Mouse (Mus musculus): ENCODE measurements around the gene Mllt3.
"Not testable (repeated sequence)": the region's sequence is repeated elsewhere in the genome, so short reads cannot be mapped to it uniquely, and the experiment has no call there.

Mllt3 gene

GRCm38 (mm10) chr4:88015261-88015660 lies 17.9 kb downstream of the Mllt3 start:
- CTCF ChIA-PET = interaction anchor here (0.9 kb wide), 1 partner anchor 9 kb away, joined by 3 read pairs; no protein-coding TSS in a partner anchor

DNA sequence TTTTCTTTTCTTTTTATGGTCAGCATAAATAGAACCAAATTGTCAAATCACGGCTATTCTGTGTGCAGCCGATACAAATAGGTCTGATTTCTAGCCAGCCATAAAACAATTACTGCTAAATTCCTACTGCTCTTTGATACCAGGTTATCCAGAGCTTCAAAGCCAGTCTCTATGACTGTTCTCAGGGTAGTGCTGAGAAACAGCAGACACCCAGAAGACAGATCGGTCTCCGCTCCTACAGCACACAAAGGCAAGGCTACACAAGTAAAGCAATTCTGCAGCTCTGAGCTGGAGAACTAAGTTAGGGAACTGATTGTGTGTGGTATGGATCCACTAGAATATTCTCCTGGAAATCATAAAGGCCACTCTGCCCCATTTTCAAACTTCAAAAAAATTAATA lies 20.4 kb downstream of the Mllt3 start:
- CTCF ChIA-PET = interaction anchor here (0.6 kb wide), 1 partner anchor 26 kb away, joined by 9 read pairs; no protein-coding TSS in a partner anchor

DNA sequence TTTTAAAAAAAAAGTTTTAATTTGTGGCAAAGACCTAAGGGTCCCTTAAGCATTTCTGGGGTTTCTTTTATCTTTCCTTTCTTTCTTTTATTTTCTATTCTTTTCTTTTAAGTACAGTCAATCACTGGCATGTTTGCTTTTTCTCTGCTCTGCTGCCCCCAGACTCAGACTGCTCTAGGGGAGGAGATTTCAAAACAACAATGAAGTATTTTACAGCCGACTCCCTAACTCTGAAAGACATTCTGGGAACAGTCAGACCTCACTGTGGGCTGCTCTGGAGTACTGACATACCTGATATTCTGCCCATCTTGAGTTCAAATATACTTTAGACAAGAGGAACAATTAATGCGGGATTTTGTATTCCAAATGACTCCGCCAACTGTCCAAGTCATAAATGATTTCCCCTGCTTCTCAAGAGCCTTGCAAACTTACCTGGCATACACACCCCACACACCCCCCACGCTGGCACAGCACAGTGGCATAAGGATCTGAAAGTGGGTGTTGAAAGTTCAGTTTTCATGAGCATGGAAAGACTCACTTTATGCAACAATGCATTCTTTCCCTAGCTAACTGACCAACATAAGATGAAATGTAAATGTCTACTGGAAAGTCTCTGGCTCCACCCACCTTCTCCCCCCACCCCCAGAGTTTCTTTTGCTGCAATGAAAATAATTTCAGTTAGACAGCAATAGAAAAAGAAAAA lies 21.1 kb downstream of the Mllt3 start:
- CTCF ChIA-PET = interaction anchor here (0.6 kb wide), 1 partner anchor 25 kb away, joined by 9 read pairs; no protein-coding TSS in a partner anchor

DNA sequence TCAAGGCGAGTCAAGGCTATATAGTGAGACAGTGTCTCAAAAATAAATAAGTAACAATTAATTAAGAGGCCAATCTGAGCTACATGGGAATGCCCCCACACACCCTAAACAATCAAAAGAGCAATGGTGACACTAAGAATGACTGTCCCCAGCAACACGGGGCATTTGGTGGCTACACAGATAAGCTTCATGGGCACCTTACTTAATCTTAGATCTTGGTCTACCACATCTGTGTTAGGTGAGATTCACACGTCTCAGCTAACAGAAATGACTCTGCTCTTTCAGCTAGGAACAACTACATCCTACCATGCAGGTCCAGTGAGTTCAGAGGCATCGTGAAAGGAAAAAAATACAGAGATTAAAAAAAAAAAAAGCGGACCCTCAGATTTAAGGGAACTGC lies 22.7 kb downstream of the Mllt3 start:
- CTCF ChIA-PET = interaction anchor here (0.6 kb wide), 1 partner anchor 236 kb away, joined by 4 read pairs; no protein-coding TSS in a partner anchor

- CTCF ChIA-PET = interaction anchor here (0.5 kb wide), 1 partner anchor 35 kb away, joined by 9 read pairs; no protein-coding TSS in a partner anchor
Observed at GRCm38 (mm10) chr4:88005801-88006200, 27.4 kb downstream of the Mllt3 start.

DNA sequence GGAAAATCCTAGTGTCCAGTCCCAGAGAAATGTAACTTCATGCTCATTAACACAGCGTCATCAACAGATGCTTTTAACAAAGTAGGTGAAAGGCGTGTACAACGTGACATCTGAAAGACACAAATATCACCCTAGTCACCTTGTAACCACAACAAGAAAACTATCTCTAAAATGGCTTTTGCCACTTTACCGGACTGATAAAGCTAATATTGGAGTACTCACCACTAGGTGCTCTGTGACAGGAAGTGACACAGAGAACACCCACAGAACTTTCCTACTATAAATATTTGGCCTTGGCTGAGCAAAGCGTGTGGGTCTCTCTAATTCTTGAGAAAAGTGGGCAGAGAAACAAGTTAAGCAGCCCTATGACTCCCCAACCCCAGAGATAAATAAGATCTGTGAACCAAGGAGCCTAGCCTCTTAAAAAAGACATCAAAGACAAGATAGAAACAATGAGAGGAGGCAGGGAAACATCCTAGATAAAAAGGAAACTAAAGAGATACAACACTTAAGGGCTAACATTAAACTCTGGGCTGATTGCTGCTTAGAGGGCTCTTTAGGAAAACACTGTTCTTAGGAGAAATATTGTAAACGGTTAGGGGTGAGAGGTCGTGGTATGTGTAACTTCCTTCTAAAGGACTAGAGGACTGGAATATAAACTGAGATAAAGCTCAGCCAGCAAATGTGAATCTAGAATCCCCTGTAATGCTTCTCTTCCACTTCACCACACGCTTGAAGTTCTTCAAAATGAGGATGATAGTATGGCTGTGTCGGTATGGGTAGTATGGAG lies 29.8 kb downstream of the Mllt3 start:
- CTCF ChIA-PET = no interaction called here

- CTCF ChIA-PET = no interaction called here
Observed at GRCm38 (mm10) chr4:87991710-87992109, 41.5 kb downstream of the Mllt3 start.

- CTCF ChIA-PET = no interaction called here
Observed at GRCm38 (mm10) chr4:87990940-87991339, 42.2 kb downstream of the Mllt3 start.

GRCm38 (mm10) chr4:87985281-87985680 lies 47.9 kb downstream of the Mllt3 start:
- CTCF ChIA-PET = interaction anchor here (0.6 to 0.8 kb wide), 2 partner anchors 204 to 1039 kb away, joined by 3 read pairs; no protein-coding TSS in a partner anchor

GRCm38 (mm10) chr4:87984589-87984988 lies 48.6 kb downstream of the Mllt3 start:
- CTCF ChIA-PET = interaction anchor here (0.6 to 0.8 kb wide), 2 partner anchors 204 to 1039 kb away, joined by 3 read pairs; no protein-coding TSS in a partner anchor

DNA sequence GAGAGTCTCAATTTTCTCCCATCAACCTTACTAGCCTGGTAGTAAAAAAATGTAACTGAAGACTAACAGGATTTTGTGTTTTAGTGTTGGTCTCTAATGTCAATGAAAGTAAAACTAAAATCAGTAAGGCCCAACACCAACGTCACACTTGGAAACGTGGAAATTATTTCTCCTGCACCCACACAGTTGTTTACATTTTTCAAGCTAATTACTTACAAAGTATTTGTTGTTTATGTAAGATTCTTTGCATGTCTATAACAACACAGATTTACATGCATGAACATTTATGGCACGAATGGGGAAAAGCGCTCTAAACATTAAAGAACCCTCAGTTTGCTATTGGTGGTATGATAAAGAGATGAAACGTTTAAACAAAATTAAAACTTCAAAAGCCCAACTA lies 49.1 kb downstream of the Mllt3 start:
- CTCF ChIA-PET = no interaction called here

- CTCF ChIA-PET = interaction anchor here (0.6 kb wide), 1 partner anchor 123 kb away, joined by 3 read pairs; no protein-coding TSS in a partner anchor
Observed at GRCm38 (mm10) chr4:87982578-87982977, 50.6 kb downstream of the Mllt3 start.

DNA sequence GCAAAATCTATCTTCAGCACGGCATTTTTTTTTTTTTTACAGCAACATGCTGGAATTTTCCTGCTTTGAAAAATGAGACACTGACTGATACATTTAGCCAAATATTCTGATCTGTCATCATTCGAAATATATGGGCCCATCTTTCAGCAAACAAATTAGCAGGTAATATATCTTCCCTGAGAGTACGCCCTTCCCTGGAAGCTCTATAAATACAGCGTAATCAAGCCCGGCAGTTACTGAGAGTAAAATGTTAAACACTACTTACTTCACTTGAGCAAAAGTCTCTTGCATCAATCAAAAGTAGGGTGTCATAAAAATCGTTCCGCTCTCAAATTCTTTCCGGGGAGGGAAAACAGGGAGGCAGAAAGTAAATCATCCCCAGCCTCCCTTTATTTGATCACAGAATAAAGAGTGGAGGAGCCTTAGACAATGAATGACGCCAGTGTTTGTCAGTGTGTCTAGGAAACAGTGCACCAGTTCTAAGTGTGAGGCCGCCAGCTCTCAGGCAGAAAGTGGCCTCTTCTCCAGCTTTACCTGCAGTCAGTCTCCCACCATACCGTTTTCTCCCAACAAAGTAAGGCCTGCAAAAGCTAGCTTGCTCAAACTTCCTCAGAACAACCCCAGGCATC lies 55.2 kb downstream of the Mllt3 start:
- CTCF ChIA-PET = interaction anchor here (1.1 kb wide), 1 partner anchor 15 kb away, joined by 3 read pairs; no protein-coding TSS in a partner anchor

DNA sequence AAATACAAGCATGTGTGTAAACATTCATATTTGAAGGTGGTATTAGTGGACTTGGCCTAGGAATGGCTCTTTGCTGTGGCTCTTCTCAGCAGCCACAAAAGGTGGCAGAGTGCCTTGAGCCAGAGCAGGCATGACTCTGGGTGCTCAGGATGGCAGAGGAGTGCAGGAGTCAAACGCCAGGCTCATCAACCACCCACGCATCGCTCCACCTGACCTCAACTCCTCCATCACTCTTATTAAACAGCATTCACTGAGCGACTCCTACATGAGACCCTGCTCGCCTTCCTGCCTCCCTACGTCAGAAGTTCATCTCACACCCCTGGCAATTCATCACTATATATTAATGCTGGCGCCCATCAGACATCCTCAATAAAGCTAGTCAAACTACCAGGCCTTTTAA lies 67.3 kb downstream of the Mllt3 start:
- CTCF ChIA-PET = no interaction called here

- CTCF ChIA-PET = not testable (repeated sequence)
Observed at GRCm38 (mm10) chr4:87964890-87965289, 68.3 kb downstream of the Mllt3 start.

DNA sequence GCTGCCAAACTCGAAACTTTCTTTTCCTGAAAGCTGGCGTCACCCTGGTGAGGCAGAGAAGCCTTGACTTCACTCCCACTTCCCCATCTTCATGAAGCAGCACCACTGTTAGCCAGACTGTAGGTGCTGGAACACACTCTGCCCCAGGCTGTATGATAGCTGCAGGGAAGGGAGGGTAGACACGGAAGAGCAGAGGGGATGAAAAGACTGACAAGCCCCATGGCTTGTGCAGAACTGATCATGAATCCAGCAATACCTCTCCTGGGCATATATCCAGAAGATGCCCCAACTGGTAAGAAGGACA lies 69.4 kb downstream of the Mllt3 start:
- CTCF ChIA-PET = no interaction called here

- CTCF ChIA-PET = no interaction called here
Observed at GRCm38 (mm10) chr4:87963055-87963772, 70.0 kb downstream of the Mllt3 start.

- CTCF ChIA-PET = no interaction called here
Observed at GRCm38 (mm10) chr4:87961872-87962271, 71.3 kb downstream of the Mllt3 start.

GRCm38 (mm10) chr4:87957852-87958251 lies 75.3 kb downstream of the Mllt3 start:
- CTCF ChIA-PET = no interaction called here

DNA sequence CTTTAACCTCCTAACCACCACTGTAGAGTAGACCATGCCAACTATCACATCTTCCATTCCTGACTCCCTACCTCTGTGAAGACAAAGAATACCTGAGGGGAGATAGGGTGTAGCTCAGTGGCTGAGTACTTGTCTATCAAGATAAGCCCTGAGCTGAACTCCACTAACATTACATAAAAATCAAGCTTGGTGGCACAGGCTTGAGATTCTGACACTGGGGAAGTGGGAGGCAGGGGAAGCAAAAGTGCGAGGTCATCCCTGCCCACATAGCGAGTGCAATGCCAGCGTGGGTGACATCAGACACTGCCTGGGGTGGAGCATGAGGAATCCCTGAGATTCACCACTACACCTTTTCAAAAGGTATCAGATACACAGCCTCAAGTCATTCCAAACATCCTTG lies 76.0 kb downstream of the Mllt3 start:
- CTCF ChIA-PET = no interaction called here

- CTCF ChIA-PET = no interaction called here
Observed at GRCm38 (mm10) chr4:87955132-87955531, 78.0 kb downstream of the Mllt3 start.

All from spleen, embryonic (tissue).